9 mouse cellular contexts compared by ENCODE assay signal in the genomic region with DNA sequence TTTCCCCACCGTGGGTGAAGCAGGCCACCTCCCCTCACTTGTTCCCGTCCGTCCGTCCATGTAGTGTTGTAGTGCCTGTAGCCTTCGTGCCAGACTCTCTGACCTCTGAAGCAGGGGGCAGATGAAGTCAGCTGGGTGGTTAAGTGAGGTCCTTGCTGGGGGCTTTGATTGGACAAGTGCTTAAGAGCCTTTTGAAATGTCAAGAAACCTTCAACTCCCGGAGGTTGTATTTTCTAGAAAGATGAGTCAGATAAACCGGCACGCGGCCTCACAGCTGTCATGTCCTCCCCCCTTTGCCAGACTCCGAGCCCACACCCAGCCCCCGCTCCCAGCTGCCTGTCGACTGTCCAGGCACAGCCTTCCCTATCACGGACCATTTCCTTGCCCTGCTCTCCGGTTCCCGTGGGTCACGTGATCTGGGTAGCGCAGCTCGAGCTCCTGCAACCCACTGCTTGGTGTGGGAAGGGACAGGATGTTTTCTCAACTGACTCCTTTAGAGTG. TPM values are rescaled to one million over a fixed set of nuclear protein-coding genes. Genes with fewer than 3 reads are reported as not detected.
DNase-seq lines count a peak whose midpoint lies in the region; ATAC-seq and TF ChIP-seq lines count a peak whose summit lies in the region.
"Had no signal": no experiment of that assay in that cellular context is flagged by ENCODE, and none has a peak within 500 bp of the region (broad histone marks: within the 10 kb centered on the region; RNA-seq: fewer than 3 reads in every experiment).

No protein-coding gene starts in this region.

- no peak overlapping the region for H3ac ChIP-seq in myocyte (ENCODE audit: control insufficient read depth, insufficient read length)

- H3K9me3 ChIP-seq in limb, embryonic 15.5 days, result no peaks in the 10 kb centered on the region

- H3K9ac ChIP-seq in limb, embryonic 15.5 days, result no peak overlapping the region

- no peak overlapping the region for H3K27ac ChIP-seq in limb, embryonic 15.5 days

- no peaks in the 10 kb centered on the region for H3K36me3 ChIP-seq in limb, embryonic 15.5 days
- no peaks in the 10 kb centered on the region for H3K36me3 ChIP-seq in myocyte (ENCODE audit: control insufficient read depth, insufficient read depth)

- peak; percentile 51 for DNase-seq in CD4-positive, CD25-positive, alpha-beta regulatory T cell, adult 2 months (ENCODE audit: low read depth, low spot score)
- DNase-seq in adrenal gland, postnatal 25 days, result peak; percentile 80
- peak; percentile 35 for DNase-seq in induced T-regulatory cell, adult 2 months (ENCODE audit: low read depth)
- peak; percentile 36 to 55 for DNase-seq in thymus, postnatal 36 days
- DNase-seq in layer of hippocampus, adult 11-12 months (ENCODE audit: low spot score), result no peak

- H3K4me1 ChIP-seq in limb, embryonic 15.5 days, result peaks cover 7% of the 10 kb centered on the region

- 0 out of 2 replicates have a peak overlapping the region, but pooled peaks have one; percentile 15 for H3K4me2 ChIP-seq in limb, embryonic 15.5 days
- peak overlapping the region; percentile 76 for H3K4me2 ChIP-seq in myocyte (ENCODE audit: low read depth)

- WGBS in limb, embryonic 15.5 days, result 25% methylated on average over 18 of the region's 18 CpGs

- H3K79me2 ChIP-seq in myocyte (ENCODE audit: control insufficient read depth, insufficient read depth), result no peaks in the 10 kb centered on the region

- no peaks in the 10 kb centered on the region for H3K27me3 ChIP-seq in limb, embryonic 15.5 days
- no peaks in the 10 kb centered on the region for H3K27me3 ChIP-seq in myocyte (ENCODE audit: control insufficient read depth, insufficient read depth, insufficient read length)

- no peak for TF ChIP-seq POLR2A in myocyte (IDR thresholded peaks at IDR 0.05; ENCODE audit: insufficient read length, low read depth)

- H3K4me3 ChIP-seq in limb, embryonic 15.5 days, result no peak overlapping the region
- no peak overlapping the region for H3K4me3 ChIP-seq in myocyte

- ATAC-seq in granulocyte monocyte progenitor cell, adult 5-6 weeks (replicated peaks; ENCODE audit: poor library complexity, severe bottlenecking), result peak; percentile 58
- ATAC-seq in limb, embryonic 15.5 days (ENCODE audit: insufficient number of reproducible peaks, low FRiP score, low TSS enrichment, low read depth), result peak; percentile 52; the same call in 1 of the 2 replicates

TF ChIP-seq in myocyte, 11 proteins besides CTCF, POLR2A, EP300 and RAD21:
- peak; percentile 93 for TF ChIP-seq USF1 (IDR thresholded peaks at IDR 0.05; ENCODE audit: low read depth)
- no peak for TF ChIP-seq POLR2AphosphoS2 (IDR thresholded peaks at IDR 0.05; ENCODE audit: insufficient read length, low read depth)
- no peak for TF ChIP-seq REST (IDR thresholded peaks at IDR 0.05; ENCODE audit: insufficient read depth, insufficient read length)
- TF ChIP-seq MAX (IDR thresholded peaks at IDR 0.05; ENCODE audit: low read depth), result no peak
- no peak for TF ChIP-seq E2F4 (IDR thresholded peaks at IDR 0.05; ENCODE audit: insufficient read depth)
- peak; percentile 90 for TF ChIP-seq TCF3 (IDR thresholded peaks at IDR 0.05; ENCODE audit: insufficient read length, low read depth)
- peak; percentile 84 to 97 (median 96) for TF ChIP-seq MYOG (IDR thresholded peaks at IDR 0.05; ENCODE audit: control insufficient read depth in 1 of 3, insufficient read depth in 1 of 3, insufficient read length in 2 of 3, low read depth in 2 of 3)
- TF ChIP-seq CEBPB (IDR thresholded peaks at IDR 0.05; ENCODE audit: insufficient read depth, poor library complexity, severe bottlenecking), result no peak
- peak; percentile 12 to 97 (median 92) for TF ChIP-seq MYOD1 (IDR thresholded peaks at IDR 0.05; ENCODE audit: control insufficient read depth in 1 of 3, insufficient read length in 2 of 3, low read depth in 2 of 3)
- peak; percentile 90 for TF ChIP-seq TCF12 (IDR thresholded peaks at IDR 0.05; ENCODE audit: insufficient read depth, poor library complexity, severe bottlenecking)

RNA-seq across cellular contexts. Expression of a gene that starts 7.7 kb away (rescaled TPM):
- total RNA-seq in adrenal gland, postnatal 25 days (2021), result 0.33 and 0.52 TPM in 2 replicates
- total RNA-seq in granulocyte monocyte progenitor cell, adult 5-6 weeks (2014; fragmentation: Nextera tagmentation), result not detected in 2 replicates
- not detected in 2 replicates for total RNA-seq in granulocyte monocyte progenitor cell, adult 5-6 weeks (2017)
- polyA plus RNA-seq in limb, embryonic 15.5 days (2015; fragmentation: Nextera tagmentation; extraction: Ambion mirVana), result 0.51 and 0.92 TPM in 2 replicates
- 0.01 TPM for polyA plus RNA-seq in myocyte (2012; fragmentation: generic; extraction: Trizol)

RNA-seq across cellular contexts. Expression of a gene that starts 25.6 kb away (rescaled TPM):
- 0.36 and 2.7 TPM in 2 replicates for total RNA-seq in adrenal gland, postnatal 25 days (2021)
- total RNA-seq in granulocyte monocyte progenitor cell, adult 5-6 weeks (2014; fragmentation: Nextera tagmentation), result not detected in 2 replicates
- not detected in 2 replicates for total RNA-seq in granulocyte monocyte progenitor cell, adult 5-6 weeks (2017)
- polyA plus RNA-seq in limb, embryonic 15.5 days (2015; fragmentation: Nextera tagmentation; extraction: Ambion mirVana), result not detected in 2 replicates
- polyA plus RNA-seq in myocyte (2012; fragmentation: generic; extraction: Trizol), result not detected
- total RNA-seq: left cerebral cortex, postnatal 14 days had no signal

RNA-seq across cellular contexts. Expression of a gene that starts 32.3 kb away (rescaled TPM):
- total RNA-seq in adrenal gland, postnatal 25 days (2021), result 77.9 and 79.7 TPM in 2 replicates
- 106 and 125 TPM in 2 replicates for total RNA-seq in granulocyte monocyte progenitor cell, adult 5-6 weeks (2014; fragmentation: Nextera tagmentation)
- total RNA-seq in granulocyte monocyte progenitor cell, adult 5-6 weeks (2017), result 12.9 and 16.8 TPM in 2 replicates
- polyA plus RNA-seq in limb, embryonic 15.5 days (2015; fragmentation: Nextera tagmentation; extraction: Ambion mirVana), result 333 and 347 TPM in 2 replicates
- 115 TPM for polyA plus RNA-seq in myocyte (2012; fragmentation: generic; extraction: Trizol)

RNA-seq across cellular contexts. Expression of a gene that starts 51.2 kb away (rescaled TPM):
- total RNA-seq in adrenal gland, postnatal 25 days (2021), result 1.3 and 1.5 TPM in 2 replicates
- total RNA-seq in granulocyte monocyte progenitor cell, adult 5-6 weeks (2014; fragmentation: Nextera tagmentation), result not detected in 2 replicates
- not detected in 2 replicates for total RNA-seq in granulocyte monocyte progenitor cell, adult 5-6 weeks (2017)
- polyA plus RNA-seq in limb, embryonic 15.5 days (2015; fragmentation: Nextera tagmentation; extraction: Ambion mirVana), result 0.35 and 0.46 TPM in 2 replicates
- polyA plus RNA-seq in myocyte (2012; fragmentation: generic; extraction: Trizol), result 0.01 TPM
